Mouse (Mus musculus) heart, embryonic 11.5 days (tissue): ENCODE data around the gene Lnx2. TPM values are rescaled to one million over a fixed set of nuclear protein-coding genes. Genes with fewer than 3 reads are reported as not detected.

Source experiments
- ATAC-seq: fragments of 200-750 bp; cut with Nextera tagmentation; replicated peaks from 2 replicates; pipeline ENCODE4 v1.8.0; 2017; ENCODE audit warnings: moderate library complexity; ENCODE audit not compliant: insufficient number of reproducible peaks, low FRiP score, low TSS enrichment
- H3K27ac ChIP-seq: fragments of 300-500 bp; sonication (generic); 2 replicates; pipeline ENCODE4 v1.5.1; 2014; ENCODE audit warnings: mild to moderate bottlenecking, low read depth, low read length
- H3K27me3 ChIP-seq: fragments of 300-500 bp; sonication (generic); 2 replicates; pipeline ENCODE4 v1.6.1; 2014; ENCODE audit warnings: mild to moderate bottlenecking, low read length, mixed read lengths; ENCODE audit not compliant: control insufficient read depth, insufficient read depth
- H3K36me3 ChIP-seq: fragments of 300-500 bp; sonication (generic); 2 replicates; pipeline ENCODE4 v1.6.1; 2014; ENCODE audit warnings: mild to moderate bottlenecking, low read length, moderate library complexity, mixed read lengths; ENCODE audit not compliant: control insufficient read depth, insufficient read depth
- H3K4me1 ChIP-seq: fragments of 300-500 bp; sonication (generic); 2 replicates; pipeline ENCODE4 v1.6.1; 2014; ENCODE audit warnings: low read length; ENCODE audit not compliant: control insufficient read depth, insufficient read depth
- H3K4me2 ChIP-seq: fragments of 300-500 bp; sonication (generic); 2 replicates; pipeline ENCODE4 v1.6.1; 2014; ENCODE audit warnings: mild to moderate bottlenecking, moderate library complexity
- H3K4me3 ChIP-seq: fragments of 300-500 bp; sonication (generic); 2 replicates; pipeline ENCODE4 v1.5.1; 2014; ENCODE audit warnings: low read depth, low read length
- H3K9ac ChIP-seq: fragments of 300-500 bp; sonication (generic); 2 replicates; pipeline ENCODE4 v1.6.1; 2014; ENCODE audit warnings: mild to moderate bottlenecking, low read depth, low read length, moderate library complexity
- H3K9me3 ChIP-seq: fragments of 300-500 bp; sonication (generic); replicated peaks from 2 replicates; pipeline ENCODE4 v1.6.1; 2016; ENCODE audit warnings: low read length; ENCODE audit not compliant: control insufficient read depth
- WGBS: fragments of 180-500 bp; shearing (Covaris S2); extraction: QIAGEN DNeasy Blood & Tissue Kit; methylation state at CpG from one replicate; pipeline ENCODE4 v1.1.7; 2014; ENCODE audit not compliant: insufficient replicate concordance; 5-methylcytosine and 5-hydroxymethylcytosine counted together
- polyA plus RNA-seq: library from polyadenylated mRNA; unstranded; fragments of >200 nt; fragmentation: Nextera tagmentation; extraction: Ambion mirVana; gene quantifications from 2 replicates; pipeline ENCODE4 v1.2.1, GENCODE M21; 2014

The Lnx2 gene
- polyA plus RNA-seq, 1 experiment from 2014 or later, result 9.4 TPM

- Histone ChIP-seq H3K4me3 (no peak overlapping the region), H3K4me1 (peaks cover 8% of the 10 kb centered on the region; the same call in 1 of the 2 replicates), H3K4me2 (no peak overlapping the region), H3K9ac (no peak overlapping the region), H3K27ac (no peak overlapping the region), H3K36me3 (no peaks in the 10 kb centered on the region; the same call in 1 of the 2 replicates), H3K27me3 (no peaks in the 10 kb centered on the region), H3K9me3 (no peaks in the 10 kb centered on the region)
- no peak for ATAC-seq
- 85% methylated on average over 5 of the region's 5 CpGs for WGBS
These were observed 37.0 kb downstream of the Lnx2 start for GRCm38 (mm10) chr5:147039394-147039793.

- no peaks in the 10 kb centered on the region; the same call in 1 of the 2 replicates for H3K36me3 ChIP-seq
- H3K4me2 ChIP-seq, result no peak overlapping the region
- no peaks in the 10 kb centered on the region for H3K27me3 ChIP-seq
- no peak overlapping the region for H3K27ac ChIP-seq
- 43% methylated on average over 3 of the region's 3 CpGs for WGBS
- H3K9me3 ChIP-seq, result no peaks in the 10 kb centered on the region
- no peak overlapping the region for H3K4me3 ChIP-seq
- no peak for ATAC-seq
- H3K4me1 ChIP-seq, result peaks cover 8% of the 10 kb centered on the region; the same call in 1 of the 2 replicates
- no peak overlapping the region for H3K9ac ChIP-seq
These were observed 38.8 kb downstream of the Lnx2 start for GRCm38 (mm10) chr5:147037601-147038000.

GRCm38 (mm10) chr5:147036661-147037060, 39.7 kb downstream of the Lnx2 start:
- Histone ChIP-seq H3K36me3 (peaks cover 2% of the 10 kb centered on the region; the same call in 1 of the 2 replicates), H3K4me3 (no peak overlapping the region), H3K27me3 (no peaks in the 10 kb centered on the region), H3K27ac (no peak overlapping the region), H3K9ac (no peak overlapping the region), H3K9me3 (no peaks in the 10 kb centered on the region), H3K4me2 (no peak overlapping the region), H3K4me1 (peaks cover 8% of the 10 kb centered on the region; the same call in 1 of the 2 replicates)
- 77% methylated on average over 5 of the region's 5 CpGs for WGBS
- no peak for ATAC-seq

- Histone ChIP-seq H3K36me3 (peaks cover 3% of the 10 kb centered on the region; the same call in 1 of the 2 replicates), H3K9ac (no peak overlapping the region), H3K4me2 (no peak overlapping the region), H3K9me3 (no peaks in the 10 kb centered on the region), H3K27me3 (no peaks in the 10 kb centered on the region), H3K4me1 (peaks cover 8% of the 10 kb centered on the region; the same call in 1 of the 2 replicates), H3K27ac (no peak overlapping the region), H3K4me3 (no peak overlapping the region)
- WGBS, result 59% methylated on average over 10 of the region's 10 CpGs
- ATAC-seq, result no peak
These were observed 40.4 kb downstream of the Lnx2 start for GRCm38 (mm10) chr5:147036028-147036427.

- no peak overlapping the region for H3K4me3 ChIP-seq
- peaks cover 8% of the 10 kb centered on the region; the same call in 1 of the 2 replicates for H3K4me1 ChIP-seq
- no peaks in the 10 kb centered on the region for H3K9me3 ChIP-seq
- 78% methylated on average over 6 of the region's 6 CpGs for WGBS
- ATAC-seq, result no peak
- peaks cover 3% of the 10 kb centered on the region; the same call in 1 of the 2 replicates for H3K36me3 ChIP-seq
- no peak overlapping the region for H3K27ac ChIP-seq
- H3K4me2 ChIP-seq, result no peak overlapping the region
- H3K9ac ChIP-seq, result no peak overlapping the region
- no peaks in the 10 kb centered on the region for H3K27me3 ChIP-seq
These were observed 41.1 kb downstream of the Lnx2 start for GRCm38 (mm10) chr5:147035301-147035700.

GRCm38 (mm10) chr5:147034283-147034682, 42.1 kb downstream of the Lnx2 start:
- no peak for ATAC-seq
- Histone ChIP-seq H3K9ac (no peak overlapping the region), H3K4me1 (peaks cover 8% of the 10 kb centered on the region; the same call in 1 of the 2 replicates), H3K4me2 (no peak overlapping the region), H3K27ac (no peak overlapping the region), H3K4me3 (no peak overlapping the region), H3K9me3 (no peaks in the 10 kb centered on the region), H3K27me3 (no peaks in the 10 kb centered on the region), H3K36me3 (peaks cover 3% of the 10 kb centered on the region; the same call in 1 of the 2 replicates)
- WGBS, result 75% methylated on average over 12 of the region's 12 CpGs

- H3K36me3 ChIP-seq, result peaks cover 8% of the 10 kb centered on the region; the same call in 1 of the 2 replicates
- no peak overlapping the region for H3K4me2 ChIP-seq
- no peak for ATAC-seq
- H3K4me1 ChIP-seq, result peaks cover 8% of the 10 kb centered on the region; the same call in 1 of the 2 replicates
- no peaks in the 10 kb centered on the region for H3K9me3 ChIP-seq
- no peaks in the 10 kb centered on the region for H3K27me3 ChIP-seq
- no peak overlapping the region for H3K27ac ChIP-seq
- no peak overlapping the region for H3K9ac ChIP-seq
- WGBS, result 87% methylated on average over 13 of the region's 13 CpGs
- H3K4me3 ChIP-seq, result no peak overlapping the region
These were observed 43.2 kb downstream of the Lnx2 start for GRCm38 (mm10) chr5:147033155-147033554.

GRCm38 (mm10) chr5:147031281-147031680, 45.1 kb downstream of the Lnx2 start:
- Histone ChIP-seq H3K9ac (no peak overlapping the region), H3K36me3 (peaks cover 11% of the 10 kb centered on the region; the same call in 1 of the 2 replicates), H3K9me3 (no peaks in the 10 kb centered on the region), H3K27me3 (no peaks in the 10 kb centered on the region), H3K4me2 (no peak overlapping the region), H3K4me3 (no peak overlapping the region), H3K27ac (no peak overlapping the region), H3K4me1 (peaks cover under 1% of the 10 kb centered on the region; the same call in 1 of the 2 replicates)
- WGBS, result 86% methylated on average over 14 of the region's 14 CpGs
- ATAC-seq, result no peak
